Mouse (Mus musculus): ENCODE data around the gene Slc26a1.
A peak's percentile ranks its signal among the peaks of the same experiment; 100 is the strongest.

- peak; percentile 26; the same call in 1 of the 2 replicates for TF ChIP-seq CTCF (IDR thresholded peaks at IDR 0.05; ENCODE audit: borderline replicate concordance, insufficient read depth, low read length)
- TF ChIP-seq POLR2A (IDR thresholded peaks at IDR 0.05; ENCODE audit: low read depth, low read length): no peak; the same call in 1 of the 2 replicates
These were observed 1.6 kb upstream of the Slc26a1 start for GRCm38 (mm10) chr5:108676772-108677498.

Data from embryonic fibroblast, embryonic 13.5 days (primary cell).